Mouse (Mus musculus): ENCODE measurements around the gene Cel.

Gene Cel

GRCm38 (mm10) chr2:28563303-28563702 lies at the start of gene Cel:
Cel (minus strand) TSS chr2:28563403.
- in situ Hi-C loops (cut with MboI; ENCODE audit: low pct_unique_long_range_greater_than_20kb in 1 of 2, low sequenced_read_pairs in 2 of 2, unreplicated experiment in 1 of 2), result loop anchor here in 1 of 2 experiments (25.0 kb wide), 1 partner anchor 351 kb away; no protein-coding TSS in a partner anchor

- in situ Hi-C loops (cut with MboI; ENCODE audit: low pct_unique_long_range_greater_than_20kb in 1 of 2, low sequenced_read_pairs in 2 of 2, unreplicated experiment in 1 of 2), result no loop called here
Measured at GRCm38 (mm10) chr2:28612436-28613063, 49.3 kb upstream of the Cel start.

- in situ Hi-C loops (cut with MboI; ENCODE audit: low pct_unique_long_range_greater_than_20kb in 1 of 2, low sequenced_read_pairs in 2 of 2, unreplicated experiment in 1 of 2), result no loop called here
Measured at GRCm38 (mm10) chr2:28611407-28611787, 48.2 kb upstream of the Cel start.

- in situ Hi-C loops (cut with MboI; ENCODE audit: low pct_unique_long_range_greater_than_20kb in 1 of 2, low sequenced_read_pairs in 2 of 2, unreplicated experiment in 1 of 2), result no loop called here
Measured at GRCm38 (mm10) chr2:28610716-28611406, 47.7 kb upstream of the Cel start.

- in situ Hi-C loops (cut with MboI; ENCODE audit: low pct_unique_long_range_greater_than_20kb in 1 of 2, low sequenced_read_pairs in 2 of 2, unreplicated experiment in 1 of 2), result no loop called here
Measured at GRCm38 (mm10) chr2:28609851-28610250, 46.6 kb upstream of the Cel start.

GRCm38 (mm10) chr2:28607341-28608165 lies 44.4 kb upstream of the Cel start:
- in situ Hi-C loops (cut with MboI; ENCODE audit: low pct_unique_long_range_greater_than_20kb in 1 of 2, low sequenced_read_pairs in 2 of 2, unreplicated experiment in 1 of 2), result no loop called here

- in situ Hi-C loops (cut with MboI; ENCODE audit: low pct_unique_long_range_greater_than_20kb in 1 of 2, low sequenced_read_pairs in 2 of 2, unreplicated experiment in 1 of 2), result no loop called here
Measured at GRCm38 (mm10) chr2:28606601-28607340, 43.6 kb upstream of the Cel start.

GRCm38 (mm10) chr2:28605789-28606541 lies 42.8 kb upstream of the Cel start:
- in situ Hi-C loops (cut with MboI; ENCODE audit: low pct_unique_long_range_greater_than_20kb in 1 of 2, low sequenced_read_pairs in 2 of 2, unreplicated experiment in 1 of 2), result no loop called here

GRCm38 (mm10) chr2:28603542-28603941 lies 40.3 kb upstream of the Cel start:
- in situ Hi-C loops (cut with MboI; ENCODE audit: low pct_unique_long_range_greater_than_20kb in 1 of 2, low sequenced_read_pairs in 2 of 2, unreplicated experiment in 1 of 2), result no loop called here

GRCm38 (mm10) chr2:28601720-28602590 lies 38.8 kb upstream of the Cel start:
- in situ Hi-C loops (cut with MboI; ENCODE audit: low pct_unique_long_range_greater_than_20kb in 1 of 2, low sequenced_read_pairs in 2 of 2, unreplicated experiment in 1 of 2), result no loop called here

GRCm38 (mm10) chr2:28599569-28599900 lies 36.3 kb upstream of the Cel start:
- in situ Hi-C loops (cut with MboI; ENCODE audit: low pct_unique_long_range_greater_than_20kb in 1 of 2, low sequenced_read_pairs in 2 of 2, unreplicated experiment in 1 of 2), result loop anchor here in 1 of 2 experiments (5.0 kb wide), 1 partner anchor 33 kb away; no protein-coding TSS in a partner anchor

GRCm38 (mm10) chr2:28598692-28599568 lies 35.7 kb upstream of the Cel start:
- in situ Hi-C loops (cut with MboI; ENCODE audit: low pct_unique_long_range_greater_than_20kb in 1 of 2, low sequenced_read_pairs in 2 of 2, unreplicated experiment in 1 of 2), result loop anchor here in 1 of 2 experiments (5.0 kb wide), 1 partner anchor 33 kb away; no protein-coding TSS in a partner anchor

GRCm38 (mm10) chr2:28597733-28598547 lies 34.7 kb upstream of the Cel start:
- in situ Hi-C loops (cut with MboI; ENCODE audit: low pct_unique_long_range_greater_than_20kb in 1 of 2, low sequenced_read_pairs in 2 of 2, unreplicated experiment in 1 of 2), result loop anchor here in 1 of 2 experiments (5.0 kb wide), 1 partner anchor 34 kb away; no protein-coding TSS in a partner anchor

GRCm38 (mm10) chr2:28596998-28597397 lies 33.8 kb upstream of the Cel start:
- in situ Hi-C loops (cut with MboI; ENCODE audit: low pct_unique_long_range_greater_than_20kb in 1 of 2, low sequenced_read_pairs in 2 of 2, unreplicated experiment in 1 of 2), result loop anchor here in 1 of 2 experiments (5.0 kb wide), 1 partner anchor 35 kb away; no protein-coding TSS in a partner anchor

GRCm38 (mm10) chr2:28596021-28596420 lies 32.8 kb upstream of the Cel start:
- in situ Hi-C loops (cut with MboI; ENCODE audit: low pct_unique_long_range_greater_than_20kb in 1 of 2, low sequenced_read_pairs in 2 of 2, unreplicated experiment in 1 of 2), result loop anchor here in 1 of 2 experiments (5.0 kb wide), 1 partner anchor 36 kb away; no protein-coding TSS in a partner anchor

Measured in mouse embryonic stem cell (cell line).